Mouse (Mus musculus) forebrain, postnatal 0 days (tissue): ENCODE data around the gene Nat8f2. TPM values are rescaled to one million over a fixed set of nuclear protein-coding genes. Genes with fewer than 3 reads are reported as not detected.
"Not testable (repeated sequence)": the region's sequence is repeated elsewhere in the genome, so short reads cannot be mapped to it uniquely, and the experiment has no call there.

Experiments
- ATAC-seq: fragments of 200-750 bp; cut with Nextera tagmentation; 2 replicates; pipeline ENCODE4 v1.8.0; 2017; ENCODE audit warnings: mild to moderate bottlenecking, moderate library complexity
- DNase-seq: peaks from one replicate; pipeline ENCODE4 v3.0.0-alpha.2; 2015
- H3K27ac ChIP-seq: fragments of 300-500 bp; sonication (generic); 2 replicates; pipeline ENCODE4 v1.5.1; 2014; ENCODE audit warnings: low read depth, mild to moderate bottlenecking, antibody characterized with exemption, low read length, moderate library complexity, mixed read lengths
- H3K27me3 ChIP-seq: fragments of 300-500 bp; sonication (generic); 2 replicates; pipeline ENCODE4 v1.6.1; 2014; ENCODE audit warnings: mild to moderate bottlenecking, low read length, mixed read lengths; ENCODE audit not compliant: insufficient read depth
- H3K36me3 ChIP-seq: fragments of 300-500 bp; sonication (generic); 2 replicates; pipeline ENCODE4 v1.6.1; 2014; ENCODE audit warnings: mild to moderate bottlenecking, moderate library complexity; ENCODE audit not compliant: insufficient read depth
- H3K4me1 ChIP-seq: fragments of 300-500 bp; sonication (generic); 2 replicates; pipeline ENCODE4 v1.6.1; 2014; ENCODE audit warnings: antibody characterized with exemption; ENCODE audit not compliant: insufficient read depth
- H3K4me2 ChIP-seq: fragments of 300-500 bp; sonication (generic); 2 replicates; pipeline ENCODE4 v1.6.1; 2014; ENCODE audit warnings: low read depth, mild to moderate bottlenecking, moderate library complexity
- H3K4me3 ChIP-seq: fragments of 300-500 bp; sonication (generic); 2 replicates; pipeline ENCODE4 v1.5.1; 2014; ENCODE audit warnings: low read depth, low read length, mixed read lengths
- H3K9ac ChIP-seq: fragments of 300-500 bp; sonication (generic); 2 replicates; pipeline ENCODE4 v1.6.1; 2014; ENCODE audit warnings: mild to moderate bottlenecking
- H3K9me3 ChIP-seq: fragments of 300-500 bp; sonication (generic); 2 replicates; pipeline ENCODE4 v1.6.1; 2016; ENCODE audit warnings: low read length
- CTCF ChIP-seq: sonication (generic); IDR thresholded peaks from 2 replicates; pipeline ENCODE4 v1.5.1; 2016; ENCODE audit warnings: antibody characterized with exemption, control low read depth, low read depth
- WGBS: fragments of 180-500 bp; shearing (Covaris S2); extraction: QIAGEN DNeasy Blood & Tissue Kit; methylation state at CpG from one replicate; pipeline ENCODE4 v1.1.7; 2014; 5-methylcytosine and 5-hydroxymethylcytosine counted together
- polyA plus RNA-seq: library from polyadenylated mRNA; unstranded; fragments of >200 nt; fragmentation: Nextera tagmentation; extraction: Ambion mirVana; gene quantifications from 2 replicates; pipeline ENCODE4 v1.2.1, GENCODE M21; 2015
- total RNA-seq: library from RNA; depleted of rRNA; stranded (reverse); fragments of >200 nt; gene quantifications from 2 replicates; pipeline ENCODE4 v1.2.3, GENCODE M21; 2014

Gene Nat8f2
- total and polyA plus RNA-seq, 2 experiments from 2014 or later: not detected

DNA sequence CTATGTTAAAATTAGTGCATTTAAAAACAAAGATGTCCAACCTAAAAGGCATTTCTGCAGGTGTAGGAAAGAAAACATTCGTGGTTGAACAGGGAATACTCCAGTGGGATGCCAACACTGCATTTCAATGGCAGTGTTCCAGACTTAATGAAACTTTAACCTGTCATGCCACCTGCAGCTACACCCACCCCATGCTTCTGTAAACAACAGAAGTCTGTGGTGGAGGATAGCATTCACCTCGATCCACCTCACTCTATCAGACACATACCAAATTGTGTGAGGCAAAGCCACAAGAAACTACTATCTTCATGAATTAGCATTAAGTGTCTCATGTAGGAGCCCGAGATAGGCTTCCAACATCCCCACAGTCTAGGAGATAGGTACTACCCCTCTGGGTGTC is 39.4 kb upstream of the Nat8f2 start:
- TF ChIP-seq CTCF: no peak
- no peak overlapping the region for H3K27ac ChIP-seq
- 80% methylated on average over 3 of the region's 3 CpGs for WGBS

DNA sequence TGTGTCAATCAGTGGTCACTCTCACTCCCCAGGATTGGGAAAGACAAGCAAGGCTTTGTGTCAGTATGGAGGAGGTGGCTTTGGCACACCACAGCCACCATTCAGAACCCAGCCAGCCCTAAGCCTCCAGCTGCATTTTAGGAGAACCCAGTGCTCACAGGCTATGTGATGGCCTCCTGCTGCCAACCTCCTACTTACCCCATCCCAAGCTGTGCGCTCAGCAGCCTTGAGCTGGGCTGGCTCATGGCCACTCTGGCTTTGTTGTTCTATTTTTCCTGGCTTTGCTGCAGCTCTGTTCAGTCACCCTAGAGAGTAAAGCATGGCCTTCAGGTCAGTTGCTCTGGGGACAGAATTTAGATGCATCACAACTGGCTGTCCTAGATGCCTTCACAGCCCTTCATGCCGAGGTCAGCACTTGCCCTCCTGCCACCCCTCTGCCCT is 38.0 kb upstream of the Nat8f2 start:
- H3K9me3 ChIP-seq, H3K4me1 ChIP-seq, H3K4me3 ChIP-seq, H3K9ac ChIP-seq, H3K27me3 ChIP-seq, H3K36me3 ChIP-seq, H3K4me2 ChIP-seq: not testable (repeated sequence)
- peak overlapping the region; percentile 29; the same call in 1 of the 2 replicates for H3K27ac ChIP-seq
- DNase-seq (peak; percentile 53), ATAC-seq (peak; percentile 90)
- WGBS: 67% methylated on average over 2 of the region's 2 CpGs

More for the DNA sequence above, 39.4 kb upstream of the Nat8f2 start:
- ATAC-seq (no peak), DNase-seq (no peak)
- no peaks in the 10 kb centered on the region for H3K36me3 ChIP-seq
- H3K9ac ChIP-seq: no peak overlapping the region
- H3K9me3 ChIP-seq: no peaks in the 10 kb centered on the region
- H3K27me3 ChIP-seq: no peaks in the 10 kb centered on the region
- H3K4me1 ChIP-seq: no peaks in the 10 kb centered on the region
- no peak overlapping the region for H3K4me3 ChIP-seq
- no peak overlapping the region for H3K4me2 ChIP-seq

DNA sequence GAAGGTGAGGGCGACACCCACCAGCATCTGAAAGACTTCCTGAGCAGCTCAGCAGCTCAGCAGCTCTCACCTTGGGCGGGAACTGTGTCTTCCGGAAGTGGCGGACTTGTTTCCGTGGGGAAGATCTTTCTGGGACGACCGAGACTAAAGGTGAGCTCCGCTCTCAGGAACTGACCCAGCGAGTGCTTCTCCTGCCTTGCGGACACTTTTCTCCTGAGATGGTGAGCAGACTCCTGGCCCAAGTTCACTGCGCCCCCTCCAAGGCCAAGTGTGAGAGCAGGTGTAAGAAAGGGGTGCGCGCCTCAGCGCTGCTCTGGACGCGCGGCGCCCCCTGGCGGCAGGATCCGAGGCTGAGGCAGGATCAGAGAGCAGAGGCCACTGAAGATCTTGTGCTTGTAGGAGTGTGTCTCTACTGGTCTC is 35.7 kb upstream of the Nat8f2 start, which contains the start of gene Nat8f4:
Nat8f4 (minus strand) TSS at position 243 of the 420 bp plus-strand sequence.
- peak; percentile 68 for DNase-seq
- H3K4me3 ChIP-seq: peak within 1 kb of the TSS; percentile 29
- not testable (repeated sequence) for H3K27me3 ChIP-seq, H3K27ac ChIP-seq, H3K9me3 ChIP-seq, H3K4me1 ChIP-seq, H3K9ac ChIP-seq, H3K36me3 ChIP-seq
- ATAC-seq: peak; percentile 76
- H3K4me2 ChIP-seq: peak within 1 kb of the TSS; percentile 34
- WGBS: 14% methylated on average over 20 of the region's 20 CpGs
- peak; percentile 88 for TF ChIP-seq CTCF

DNA sequence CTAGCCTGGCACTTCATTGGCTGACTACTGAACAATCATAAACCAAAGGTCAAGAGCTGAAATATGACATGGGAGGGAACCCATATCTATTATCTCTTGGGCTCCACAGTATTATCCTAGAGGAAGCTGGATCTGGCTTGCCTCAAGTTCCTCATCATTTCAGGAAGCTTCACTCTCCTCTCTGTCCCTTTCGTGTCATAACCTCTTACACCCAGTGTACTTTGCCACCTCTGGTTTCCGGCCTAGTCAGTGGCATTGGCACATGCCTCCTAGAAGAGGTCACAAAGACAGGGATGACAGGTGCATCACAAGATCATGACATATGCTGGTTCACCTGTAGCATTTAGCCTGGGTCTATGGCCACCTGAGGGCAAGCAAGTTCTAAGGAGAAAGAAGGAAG is 33.3 kb upstream of the Nat8f2 start:
- H3K27ac ChIP-seq: no peak overlapping the region
- no peak for TF ChIP-seq CTCF
- no peaks in the 10 kb centered on the region for H3K4me1 ChIP-seq
- DNase-seq (no peak), ATAC-seq (no peak)
- no peak overlapping the region for H3K4me2 ChIP-seq
- no peaks in the 10 kb centered on the region for H3K36me3 ChIP-seq
- 97% methylated on average over 2 of the region's 2 CpGs for WGBS
- H3K4me3 ChIP-seq: no peak overlapping the region
- H3K27me3 ChIP-seq: no peaks in the 10 kb centered on the region
- no peaks in the 10 kb centered on the region for H3K9me3 ChIP-seq
- no peak overlapping the region for H3K9ac ChIP-seq

DNA sequence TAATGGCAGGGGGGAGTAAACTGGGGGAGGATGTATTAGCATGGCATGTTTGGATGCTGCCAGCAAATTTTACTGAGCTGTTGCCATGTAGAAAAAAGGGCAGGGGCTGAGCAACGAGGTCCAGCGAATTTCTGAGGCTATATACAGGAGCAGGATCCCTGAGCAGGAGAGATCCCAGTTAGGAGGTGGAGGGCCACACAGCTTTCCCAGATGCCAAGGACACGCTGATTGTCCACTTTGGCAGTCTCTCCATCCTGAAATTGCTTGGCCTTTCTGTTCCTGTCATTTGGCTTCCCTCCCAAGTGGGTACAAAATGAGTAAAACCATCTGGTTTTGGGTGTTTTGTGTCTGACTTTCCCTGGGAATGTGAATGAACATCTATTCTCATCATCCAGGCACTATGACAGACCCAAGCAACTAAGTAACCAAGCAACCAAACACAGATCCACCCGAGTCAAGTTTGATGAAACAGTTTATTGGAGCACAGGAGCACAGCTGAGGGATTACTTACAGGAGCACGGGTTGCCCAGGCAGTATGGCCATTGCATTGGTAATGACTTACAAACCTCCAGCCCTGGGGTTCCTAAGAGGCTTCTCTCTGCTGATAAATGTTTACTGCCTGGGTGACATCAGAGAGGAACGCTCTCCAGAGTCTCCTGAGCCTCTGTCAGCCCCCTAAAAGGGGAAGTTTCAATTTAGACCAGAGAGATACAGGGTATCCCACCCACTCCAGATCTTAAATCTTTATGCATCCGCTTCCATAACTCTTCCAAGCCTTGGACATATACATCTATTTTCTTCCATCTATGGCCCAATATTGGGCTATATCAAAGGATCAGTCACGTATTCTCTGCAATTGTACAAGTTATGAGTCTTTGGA is 29.9 kb upstream of the Nat8f2 start:
- H3K9ac ChIP-seq, H3K27ac ChIP-seq, H3K4me3 ChIP-seq, H3K4me1 ChIP-seq, ATAC-seq, H3K9me3 ChIP-seq, H3K36me3 ChIP-seq, DNase-seq, H3K27me3 ChIP-seq, H3K4me2 ChIP-seq: not testable (repeated sequence)
- 66% methylated on average over 7 of the region's 8 CpGs for WGBS

DNA sequence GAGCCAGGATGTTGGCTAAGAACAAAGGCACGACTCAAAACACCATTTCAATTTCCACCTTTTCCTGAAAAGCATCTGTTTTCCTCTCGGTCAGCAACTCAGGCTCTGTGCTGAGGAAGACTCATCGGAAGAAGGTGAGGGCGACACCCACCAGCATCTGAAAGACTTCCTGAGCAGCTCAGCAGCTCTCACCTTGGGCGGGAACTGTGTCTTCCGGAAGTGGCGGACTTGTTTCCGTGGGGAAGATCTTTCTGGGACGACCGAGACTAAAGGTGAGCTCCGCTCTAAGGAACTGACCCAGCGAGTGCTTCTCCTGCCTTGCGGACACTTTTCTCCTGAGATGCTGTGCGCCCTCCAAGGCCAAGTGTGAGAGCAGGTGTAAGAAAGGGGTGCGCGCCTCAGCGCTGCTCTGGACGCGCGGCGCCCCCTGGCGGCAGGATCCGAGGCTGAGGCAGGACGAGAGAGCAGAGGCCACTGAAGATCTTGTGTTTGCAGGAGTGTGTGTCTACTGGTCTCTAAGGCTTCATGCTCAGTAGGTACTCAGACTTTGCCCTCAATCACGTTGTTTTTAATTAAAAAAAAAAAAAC is 26.2 kb upstream of the Nat8f2 start:
- not testable (repeated sequence) for H3K4me3 ChIP-seq, ATAC-seq, H3K9me3 ChIP-seq, H3K36me3 ChIP-seq, H3K4me1 ChIP-seq, DNase-seq, H3K4me2 ChIP-seq, H3K9ac ChIP-seq, H3K27me3 ChIP-seq, H3K27ac ChIP-seq
- WGBS: 73% methylated on average over 25 of the region's 25 CpGs
- TF ChIP-seq CTCF: peak; percentile 63

DNA sequence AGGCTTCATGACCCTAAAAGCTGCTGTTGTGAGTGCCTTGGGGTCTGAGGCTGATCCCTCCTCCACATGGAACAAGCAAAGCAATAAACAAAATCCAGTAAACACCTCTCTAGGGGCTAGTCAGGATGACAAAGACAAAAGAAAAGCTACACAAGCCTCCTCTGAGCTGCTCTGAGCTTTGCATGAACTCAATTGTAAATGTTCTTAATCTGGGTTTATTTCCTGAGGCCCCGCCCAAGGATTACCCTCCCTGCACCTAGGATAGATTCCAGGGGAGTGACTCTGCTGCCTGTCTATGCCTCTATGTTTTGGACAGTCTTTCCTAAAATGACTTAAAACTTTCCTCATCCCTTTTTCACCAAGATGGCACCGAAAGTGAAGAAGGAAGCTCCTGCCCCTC is 20.0 kb upstream of the Nat8f2 start:
- no peaks in the 10 kb centered on the region for H3K27me3 ChIP-seq
- 0 out of 2 replicates have a peak, but pooled peaks cover 6% of the 10 kb centered on the region for H3K9me3 ChIP-seq
- H3K36me3 ChIP-seq: no peaks in the 10 kb centered on the region
- H3K4me3 ChIP-seq: no peak overlapping the region
- ATAC-seq (no peak), DNase-seq (no peak)
- TF ChIP-seq CTCF: no peak
- H3K4me1 ChIP-seq: no peaks in the 10 kb centered on the region
- no peak overlapping the region for H3K27ac ChIP-seq
- no peak overlapping the region for H3K9ac ChIP-seq
- no peak overlapping the region for H3K4me2 ChIP-seq
- 86% methylated on average over 2 of the region's 2 CpGs for WGBS
